Mouse (Mus musculus) cerebellum, postnatal 4 days (tissue): ENCODE results near the gene AW209491.

Experiments
- DNase-seq, 2 experiments: peaks; one replicate each; pipeline ENCODE4 v3.0.0; 2022; ENCODE audit warnings: low spot score in 2 of 2, mixed read lengths in 1 of 2

Gene AW209491

GRCm38 (mm10) chr13:14629726-14630641 lies at the start of gene AW209491:
AW209491 (plus strand) TSS chr13:14630154.
- peak; percentile 88 to 91 for DNase-seq

- DNase-seq, result no peak
Measured at GRCm38 (mm10) chr13:14580392-14580791, 49.6 kb upstream of the AW209491 start.

GRCm38 (mm10) chr13:14602744-14603143 lies 27.2 kb upstream of the AW209491 start:
- no peak for DNase-seq

GRCm38 (mm10) chr13:14607616-14608015 lies 22.3 kb upstream of the AW209491 start:
- DNase-seq, result no peak

DNA sequence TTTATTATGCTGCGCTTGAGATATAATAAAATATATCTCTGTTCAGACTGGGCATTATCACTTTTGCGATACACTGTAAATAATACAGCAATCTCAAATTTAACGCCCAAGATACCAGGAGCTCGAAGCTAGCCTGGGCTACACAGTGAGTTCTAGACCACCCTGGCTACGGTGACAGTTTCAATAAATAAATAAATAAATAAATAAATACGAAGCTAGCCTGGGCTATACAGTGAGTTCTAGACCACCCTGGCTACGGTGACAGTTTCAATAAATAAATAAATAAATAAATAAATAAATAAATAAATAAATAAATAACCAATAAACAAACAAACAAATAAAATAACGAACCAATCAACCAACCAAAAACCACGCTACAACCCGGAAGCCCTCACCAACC lies 17.5 kb upstream of the AW209491 start:
- DNase-seq, result no peak

GRCm38 (mm10) chr13:14612926-14613529 lies 16.9 kb upstream of the AW209491 start, which contains the start of the genes Mrpl32 and Psma2:
Mrpl32 (minus strand) TSS chr13:14613165.
Psma2 (plus strand) TSS chr13:14613240.
- peak; percentile 92 to 95 for DNase-seq

DNA sequence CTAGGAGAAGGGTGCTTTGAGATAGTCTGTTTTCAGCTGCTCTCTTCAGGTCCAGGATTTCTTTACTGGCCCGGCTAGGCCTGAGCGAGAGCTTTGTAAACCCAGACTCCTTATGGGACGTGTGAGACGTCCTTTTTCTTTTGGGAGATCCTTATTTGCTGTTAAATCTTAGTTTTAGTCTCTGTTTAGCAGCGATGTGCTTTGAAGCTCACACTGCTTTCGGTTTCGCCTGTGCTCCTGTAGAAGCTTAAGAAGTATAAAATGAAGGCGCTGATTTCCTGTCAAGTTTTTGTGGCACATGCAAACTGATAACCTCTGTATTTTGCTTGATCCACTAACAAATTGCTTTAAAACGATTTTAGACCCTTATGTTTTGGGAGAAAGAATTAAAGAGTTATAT lies 16.4 kb upstream of the AW209491 start:
- no peak for DNase-seq

GRCm38 (mm10) chr13:14618724-14619123 lies 11.2 kb upstream of the AW209491 start:
- peak; percentile 48 to 71 for DNase-seq

DNA sequence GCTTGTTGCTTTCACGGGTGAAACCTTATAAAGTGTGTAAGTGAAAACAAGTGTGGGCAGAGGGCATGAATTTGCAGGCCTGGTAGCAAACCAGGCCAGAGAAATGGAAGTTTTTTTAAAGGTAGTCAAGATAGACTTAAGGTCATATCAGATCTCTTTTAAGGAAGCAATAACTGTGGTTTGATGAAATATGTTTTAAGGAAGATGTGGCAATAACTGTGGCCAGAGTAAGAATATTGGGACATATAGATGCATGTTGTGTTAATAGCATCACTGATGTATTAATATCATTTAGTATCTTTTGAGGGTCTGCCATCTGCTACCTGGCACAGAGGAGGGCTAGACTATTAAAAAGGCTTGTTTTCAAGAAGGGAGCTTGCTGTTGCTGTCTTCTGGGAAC lies 10.0 kb downstream of the AW209491 start:
- DNase-seq, result no peak

GRCm38 (mm10) chr13:14649301-14649700 lies 19.3 kb downstream of the AW209491 start:
- peak in 1 of 2 experiments; percentile 16 for DNase-seq

DNA sequence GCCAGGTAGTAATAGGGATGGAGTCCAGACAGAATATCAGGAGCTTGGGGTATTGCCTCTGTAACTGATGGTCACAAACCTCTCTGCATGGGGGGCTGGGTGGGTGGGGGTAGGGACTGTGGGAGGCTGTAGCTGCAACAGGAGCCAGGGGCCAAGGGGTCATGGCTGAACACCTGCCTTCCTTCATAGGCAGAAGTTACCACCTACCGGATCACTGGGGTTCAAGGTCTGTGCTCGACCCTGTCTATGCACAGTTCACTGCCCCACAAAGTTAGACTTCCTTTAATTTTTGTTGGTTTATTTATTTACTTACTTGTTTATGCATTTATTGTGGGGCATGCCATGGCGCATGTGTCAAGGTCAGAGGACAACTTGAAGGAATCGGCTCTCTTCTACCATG lies 37.2 kb downstream of the AW209491 start:
- DNase-seq, result no peak

DNA sequence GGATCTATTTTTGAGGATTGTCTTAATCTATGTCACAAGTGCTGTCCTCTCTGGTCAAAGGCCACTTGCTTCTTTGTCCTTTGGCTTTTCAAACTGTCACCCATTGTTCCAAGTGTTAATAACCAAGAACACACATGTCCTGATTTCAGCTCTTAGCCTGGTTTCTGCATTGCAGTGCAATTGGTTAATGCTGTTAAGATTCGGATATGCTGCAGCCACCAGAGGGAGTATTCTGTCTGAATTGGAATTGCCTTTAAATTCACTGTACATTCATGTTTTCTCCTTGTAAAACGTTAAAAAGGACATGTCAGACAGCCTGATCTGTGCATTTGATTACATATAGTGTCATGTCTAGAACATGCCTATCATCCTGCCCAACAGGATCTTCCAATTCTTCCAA lies 40.4 kb downstream of the AW209491 start:
- peak in 1 of 2 experiments; percentile 36 for DNase-seq
